Mouse (Mus musculus) urinary bladder, adult 2 months (tissue): Measurements from ENCODE around the gene Cpa2. TPM values are rescaled to one million over a fixed set of nuclear protein-coding genes. Genes with fewer than 3 reads are reported as not detected.

ENCODE experiments used
- DNase-seq: peaks from one replicate; pipeline ENCODE4 v3.0.0; 2022; ENCODE audit warnings: low spot score
- polyA plus RNA-seq: library from polyadenylated mRNA; depleted of rRNA; stranded (reverse); fragments of >200 nt; gene quantifications from 2 replicates; pipeline ENCODE4 v1.2.3, GENCODE M21; 2012

Gene Cpa2
- polyA plus RNA-seq, 1 experiment = 0.18 TPM

GRCm38 (mm10) chr6:30547656-30548306, 6.4 kb downstream of the Cpa2 start:
- no peak for DNase-seq

- no peak for DNase-seq
These were observed 7.9 kb downstream of the Cpa2 start for GRCm38 (mm10) chr6:30549231-30549761.

GRCm38 (mm10) chr6:30550496-30551192, 9.3 kb downstream of the Cpa2 start:
- no peak for DNase-seq

GRCm38 (mm10) chr6:30551193-30551515, 9.8 kb downstream of the Cpa2 start:
- DNase-seq = no peak

GRCm38 (mm10) chr6:30551644-30552580, 10.5 kb downstream of the Cpa2 start:
- no peak for DNase-seq

GRCm38 (mm10) chr6:30552628-30553027, 11.2 kb downstream of the Cpa2 start:
- DNase-seq = no peak

GRCm38 (mm10) chr6:30553381-30554010, 12.1 kb downstream of the Cpa2 start:
- no peak for DNase-seq

- DNase-seq = no peak
These were observed 12.7 kb downstream of the Cpa2 start for GRCm38 (mm10) chr6:30554092-30554491.

- DNase-seq = no peak
These were observed 13.3 kb downstream of the Cpa2 start for GRCm38 (mm10) chr6:30554621-30555170.

GRCm38 (mm10) chr6:30556080-30556479, 14.7 kb downstream of the Cpa2 start:
- DNase-seq = no peak

- no peak for DNase-seq
These were observed 18.3 kb downstream of the Cpa2 start for GRCm38 (mm10) chr6:30559726-30560125.

- no peak for DNase-seq
These were observed 20.8 kb downstream of the Cpa2 start for GRCm38 (mm10) chr6:30562132-30562531.

GRCm38 (mm10) chr6:30563575-30563974, 22.2 kb downstream of the Cpa2 start:
- DNase-seq = no peak

GRCm38 (mm10) chr6:30564051-30564450, 22.7 kb downstream of the Cpa2 start:
- DNase-seq = no peak

GRCm38 (mm10) chr6:30568069-30568468, 26.7 kb downstream of the Cpa2 start, which contains the start of gene Cpa4:
Gene Cpa4, plus strand, starts transcription at chr6:30568369.
- no peak for DNase-seq

- DNase-seq = no peak
These were observed 27.9 kb downstream of the Cpa2 start for GRCm38 (mm10) chr6:30569331-30569730.

- no peak for DNase-seq
These were observed 28.6 kb downstream of the Cpa2 start for GRCm38 (mm10) chr6:30570012-30570411.

GRCm38 (mm10) chr6:30572456-30573311, 31.3 kb downstream of the Cpa2 start:
- DNase-seq = no peak

- no peak for DNase-seq
These were observed 32.0 kb downstream of the Cpa2 start for GRCm38 (mm10) chr6:30573380-30573779.

GRCm38 (mm10) chr6:30574945-30575344, 33.6 kb downstream of the Cpa2 start:
- DNase-seq = no peak
